Mouse (Mus musculus): Measurements from ENCODE around the gene Clec3a. TPM values are rescaled to one million over a fixed set of nuclear protein-coding genes. Genes with fewer than 3 reads are reported as not detected.

The Clec3a gene
- polyA plus RNA-seq, 1 experiment from 2014 or later: not detected

DNA sequence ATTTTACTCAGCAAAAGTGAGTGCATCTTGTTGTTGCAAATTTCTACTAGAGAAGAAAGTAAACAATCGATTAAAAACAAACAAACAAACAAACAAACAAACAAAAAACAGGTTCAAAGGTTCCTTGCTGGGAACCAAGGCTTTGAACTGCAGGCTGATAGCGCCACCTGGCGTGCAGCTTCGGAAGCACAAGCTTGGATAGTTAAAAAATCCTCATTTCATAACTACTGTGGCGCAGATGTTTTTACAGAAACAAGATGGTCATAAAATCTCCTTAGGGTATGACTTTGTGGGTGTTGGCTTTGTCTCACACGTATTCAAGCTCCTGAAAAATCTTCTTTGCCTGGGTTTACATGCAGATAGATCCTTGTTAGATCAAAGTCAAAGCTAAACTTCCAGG lies 20.4 kb downstream of the Clec3a start:
- H3K4me1 ChIP-seq (ENCODE audit: insufficient read depth, low read depth, low read length): no peaks in the 10 kb centered on the region; the same call in 1 of the 2 replicates
- no peak for ATAC-seq
- 9% methylated on average over 6 of the region's 6 CpGs for WGBS
- H3K27ac ChIP-seq (ENCODE audit: low read length): no peak overlapping the region
- no peaks in the 10 kb centered on the region for H3K27me3 ChIP-seq (replicated peaks; ENCODE audit: insufficient read depth, low read length)
- H3K36me3 ChIP-seq (ENCODE audit: insufficient read depth, low read length): no peaks in the 10 kb centered on the region
- H3K9me3 ChIP-seq (ENCODE audit: low read length): no peaks in the 10 kb centered on the region
- no peak overlapping the region for H3K9ac ChIP-seq (replicated peaks; ENCODE audit: low read depth)
- TF ChIP-seq EP300 (IDR thresholded peaks at IDR 0.05): no peak
- TF ChIP-seq CTCF (IDR thresholded peaks at IDR 0.05): peak; percentile 88
- H3K4me3 ChIP-seq (ENCODE audit: low read depth, low read length): no peak overlapping the region
- no peak overlapping the region for H3K4me2 ChIP-seq (replicated peaks; ENCODE audit: low read depth, low read length)
- peak; percentile 70 for DNase-seq (ENCODE audit: low spot score)

GRCm38 (mm10) chr8:114439334-114440204 lies 21.7 kb downstream of the Clec3a start, which contains the start of gene Wwox:
Gene Wwox, plus strand, starts transcription at chr8:114439655.
- Histone ChIP-seq H3K4me1 (ENCODE audit: insufficient read depth, low read depth, low read length) (no peaks in the 10 kb centered on the region; the same call in 1 of the 2 replicates), H3K27ac (ENCODE audit: low read length) (peak within 1 kb of the TSS; percentile 40; the same call in 1 of the 2 replicates), H3K9me3 (ENCODE audit: low read length) (no peaks in the 10 kb centered on the region), H3K36me3 (ENCODE audit: insufficient read depth, low read length) (no peaks in the 10 kb centered on the region), H3K4me3 (ENCODE audit: low read depth, low read length) (peak within 1 kb of the TSS; percentile 68), H3K9ac (replicated peaks; ENCODE audit: low read depth) (peak within 1 kb of the TSS; percentile 19; the same call in 1 of the 2 replicates), H3K27me3 (replicated peaks; ENCODE audit: insufficient read depth, low read length) (no peaks in the 10 kb centered on the region), H3K4me2 (replicated peaks; ENCODE audit: low read depth, low read length) (peak within 1 kb of the TSS; percentile 92)
- DNase-seq (ENCODE audit: low spot score): peak; percentile 100
- WGBS: under 1% methylated on average over 49 of the region's 54 CpGs
- TF ChIP-seq EP300 (IDR thresholded peaks at IDR 0.05) (peak; percentile 56; the same call in 1 of the 2 replicates), CTCF (IDR thresholded peaks at IDR 0.05) (peak; percentile 80)
- ATAC-seq: peak; percentile 98

DNA sequence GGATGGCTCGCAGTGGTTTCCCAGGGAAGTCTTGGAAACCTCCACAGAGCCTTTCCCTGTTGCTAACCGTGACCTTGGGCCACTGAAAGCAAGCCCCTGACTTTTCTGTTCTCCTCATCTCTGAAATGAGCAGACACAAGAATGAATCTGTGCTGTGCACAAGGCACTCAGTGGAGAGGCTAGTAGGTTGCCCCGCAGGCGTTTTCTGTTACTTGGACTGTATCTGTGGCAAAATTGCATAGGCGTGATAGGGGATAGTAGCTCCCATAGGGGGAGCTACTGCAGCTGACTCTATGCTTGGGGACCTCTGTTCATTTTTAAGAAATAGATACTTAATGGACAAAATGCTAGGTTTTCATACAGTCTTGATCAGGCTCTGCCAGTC lies 22.3 kb downstream of the Clec3a start:
- no peaks in the 10 kb centered on the region for H3K27me3 ChIP-seq (replicated peaks; ENCODE audit: insufficient read depth, low read length)
- ATAC-seq (no peak), DNase-seq (ENCODE audit: low spot score) (peak; percentile 4)
- H3K4me3 ChIP-seq (ENCODE audit: low read depth, low read length): peak overlapping the region; percentile 68
- 0 out of 2 replicates have a peak overlapping the region, but pooled peaks have one; percentile 40 for H3K27ac ChIP-seq (ENCODE audit: low read length)
- no peaks in the 10 kb centered on the region for H3K36me3 ChIP-seq (ENCODE audit: insufficient read depth, low read length)
- no peaks in the 10 kb centered on the region for H3K9me3 ChIP-seq (ENCODE audit: low read length)
- no peaks in the 10 kb centered on the region; the same call in 1 of the 2 replicates for H3K4me1 ChIP-seq (ENCODE audit: insufficient read depth, low read depth, low read length)
- WGBS: 21% methylated on average over 5 of the region's 5 CpGs
- H3K4me2 ChIP-seq (replicated peaks; ENCODE audit: low read depth, low read length): peak overlapping the region; percentile 92
- TF ChIP-seq CTCF (IDR thresholded peaks at IDR 0.05) (0 out of 2 replicates have a peak, but pooled peaks have one; percentile 28), EP300 (IDR thresholded peaks at IDR 0.05) (no peak)
- peak overlapping the region; percentile 19; the same call in 1 of the 2 replicates for H3K9ac ChIP-seq (replicated peaks; ENCODE audit: low read depth)

- no peak overlapping the region for H3K9ac ChIP-seq (replicated peaks; ENCODE audit: low read depth)
- H3K36me3 ChIP-seq (ENCODE audit: insufficient read depth, low read length): no peaks in the 10 kb centered on the region
- no peak overlapping the region for H3K4me3 ChIP-seq (ENCODE audit: low read depth, low read length)
- H3K27ac ChIP-seq (ENCODE audit: low read length): no peak overlapping the region
- 77% methylated on average over 4 of the region's 4 CpGs for WGBS
- no peaks in the 10 kb centered on the region for H3K9me3 ChIP-seq (ENCODE audit: low read length)
- H3K4me2 ChIP-seq (replicated peaks; ENCODE audit: low read depth, low read length): no peak overlapping the region
- no peaks in the 10 kb centered on the region for H3K27me3 ChIP-seq (replicated peaks; ENCODE audit: insufficient read depth, low read length)
- no peaks in the 10 kb centered on the region; the same call in 1 of the 2 replicates for H3K4me1 ChIP-seq (ENCODE audit: insufficient read depth, low read depth, low read length)
- DNase-seq (ENCODE audit: low spot score) (peak; percentile 46), ATAC-seq (no peak)
- peak; percentile 65 for TF ChIP-seq CTCF (IDR thresholded peaks at IDR 0.05)
- no peak for TF ChIP-seq EP300 (IDR thresholded peaks at IDR 0.05)
Observed at GRCm38 (mm10) chr8:114441616-114442015, 23.7 kb downstream of the Clec3a start.

GRCm38 (mm10) chr8:114446884-114447283 lies 29.0 kb downstream of the Clec3a start:
- DNase-seq (ENCODE audit: low spot score): no peak
- H3K27me3 ChIP-seq (replicated peaks; ENCODE audit: insufficient read depth, low read length): no peaks in the 10 kb centered on the region
- no peaks in the 10 kb centered on the region for H3K4me1 ChIP-seq (ENCODE audit: insufficient read depth, low read depth, low read length)
- H3K36me3 ChIP-seq (ENCODE audit: insufficient read depth, low read length): peaks cover 4% of the 10 kb centered on the region; the same call in 1 of the 2 replicates
- 65% methylated on average over 7 of the region's 7 CpGs for WGBS
- no peak for TF ChIP-seq CTCF (IDR thresholded peaks at IDR 0.05)
- TF ChIP-seq EP300 (IDR thresholded peaks at IDR 0.05): no peak
- H3K4me3 ChIP-seq (ENCODE audit: low read depth, low read length): no peak overlapping the region
- no peak overlapping the region for H3K4me2 ChIP-seq (replicated peaks; ENCODE audit: low read depth, low read length)
- no peak for ATAC-seq
- no peak overlapping the region for H3K9ac ChIP-seq (replicated peaks; ENCODE audit: low read depth)
- H3K27ac ChIP-seq (ENCODE audit: low read length): no peak overlapping the region
- H3K9me3 ChIP-seq (ENCODE audit: low read length): no peaks in the 10 kb centered on the region

DNA sequence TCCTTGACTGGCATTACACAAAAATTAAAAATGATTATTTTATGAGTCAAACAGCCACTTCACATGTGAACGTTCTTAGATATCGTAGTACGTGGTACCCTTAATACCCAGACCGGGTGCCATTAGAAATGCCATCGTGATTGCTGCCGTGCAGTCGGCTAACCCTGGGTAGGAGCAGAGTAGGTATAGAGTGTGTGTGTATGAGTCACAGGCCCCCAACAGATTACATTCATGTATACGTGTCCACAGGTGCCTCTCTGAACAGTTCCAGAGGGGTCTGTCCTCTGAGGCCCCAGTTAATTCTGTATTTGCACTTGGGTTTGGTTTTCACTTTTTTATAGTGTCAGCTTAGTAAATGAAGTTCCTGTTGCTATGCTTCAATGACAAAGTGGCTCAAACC lies 34.4 kb downstream of the Clec3a start:
- no peak overlapping the region for H3K4me2 ChIP-seq (replicated peaks; ENCODE audit: low read depth, low read length)
- no peaks in the 10 kb centered on the region for H3K27me3 ChIP-seq (replicated peaks; ENCODE audit: insufficient read depth, low read length)
- H3K4me1 ChIP-seq (ENCODE audit: insufficient read depth, low read depth, low read length): peaks cover 2% of the 10 kb centered on the region; the same call in 1 of the 2 replicates
- H3K4me3 ChIP-seq (ENCODE audit: low read depth, low read length): no peak overlapping the region
- H3K9me3 ChIP-seq (ENCODE audit: low read length): no peaks in the 10 kb centered on the region
- ATAC-seq: no peak
- H3K27ac ChIP-seq (ENCODE audit: low read length): no peak overlapping the region
- DNase-seq (ENCODE audit: low spot score): no peak
- H3K36me3 ChIP-seq (ENCODE audit: insufficient read depth, low read length): peaks cover 4% of the 10 kb centered on the region; the same call in 1 of the 2 replicates
- no peak overlapping the region for H3K9ac ChIP-seq (replicated peaks; ENCODE audit: low read depth)
- TF ChIP-seq CTCF (IDR thresholded peaks at IDR 0.05): no peak
- TF ChIP-seq EP300 (IDR thresholded peaks at IDR 0.05): no peak
- 85% methylated on average over 8 of the region's 8 CpGs for WGBS
